Mouse (Mus musculus): Measurements from ENCODE around the gene Acrv1. TPM values are rescaled to one million over a fixed set of nuclear protein-coding genes. Genes with fewer than 3 reads are reported as not detected.

Acrv1 gene
- polyA plus RNA-seq, 1 experiment from 2014 or later: not detected

Other genes with a start within 250 kb of the Acrv1 start
- not detected in 2 replicates for gene Gm9513, start 217.6 kb upstream of the Acrv1 start, polyA plus RNA-seq (2015; fragmentation: Nextera tagmentation; extraction: Ambion mirVana)
- not detected in 2 replicates for gene Gm5615, start 151.3 kb upstream of the Acrv1 start, polyA plus RNA-seq (2015; fragmentation: Nextera tagmentation; extraction: Ambion mirVana)
- not detected in 2 replicates for gene Gm17689, start 110.6 kb upstream of the Acrv1 start, polyA plus RNA-seq (2015; fragmentation: Nextera tagmentation; extraction: Ambion mirVana)
- gene A630095E13Rik, start 49.8 kb upstream of the Acrv1 start, polyA plus RNA-seq (2015; fragmentation: Nextera tagmentation; extraction: Ambion mirVana): not detected in 2 replicates
- gene Chek1, start 33.8 kb downstream of the Acrv1 start, polyA plus RNA-seq (2015; fragmentation: Nextera tagmentation; extraction: Ambion mirVana): 26.8 and 30.4 TPM in 2 replicates
- 266 and 270 TPM in 2 replicates for gene Stt3a, start 74.5 kb downstream of the Acrv1 start, polyA plus RNA-seq (2015; fragmentation: Nextera tagmentation; extraction: Ambion mirVana)
- gene Ei24, start 104.2 kb downstream of the Acrv1 start, polyA plus RNA-seq (2015; fragmentation: Nextera tagmentation; extraction: Ambion mirVana): 101 TPM in 2 replicates
- gene Fez1, start 128.6 kb downstream of the Acrv1 start, polyA plus RNA-seq (2015; fragmentation: Nextera tagmentation; extraction: Ambion mirVana): 48.2 and 53.9 TPM in 2 replicates